Mouse (Mus musculus): ENCODE measurements at regions not wholly inside any gene's neighbourhood (a gene's known extent, or its start where the extent isn't known, plus 50 kb on each side); places are given as distances from the start of the nearest gene placed in this dataset.

- TF ChIP-seq CTCF (IDR thresholded peaks at IDR 0.05; ENCODE audit: borderline replicate concordance, insufficient read depth, low read depth, low read length) (no peak), POLR2A (IDR thresholded peaks at IDR 0.05; ENCODE audit: borderline replicate concordance, insufficient read depth, low read length) (no peak)
Observed at GRCm38 (mm10) chr3:52496965-52497364, 228.8 kb downstream of the Foxo1 start.

Data from cerebellum, adult 2 months (tissue).